Mouse (Mus musculus) megakaryocyte, embryonic 14.5 days (primary cell): Measurements from ENCODE around the gene 4930474N05Rik.

Experiments
- FLI1 ChIP-seq: IDR thresholded peaks from 2 replicates; pipeline ENCODE4 v1.6.1; 2012; ENCODE audit warnings: low read length, inconsistent platforms, mixed read lengths
- GATA1 ChIP-seq: IDR thresholded peaks from 3 replicates; pipeline ENCODE4 v1.6.1; 2012; ENCODE audit warnings: mixed read lengths, low read length, inconsistent platforms, borderline replicate concordance

GRCm38 (mm10) chr14:36100731-36101130 lies 6.0 kb downstream of the 4930474N05Rik start:
- TF ChIP-seq GATA1 (no peak), FLI1 (no peak)
